Mouse (Mus musculus): ENCODE measurements at regions not wholly inside any gene's neighbourhood (a gene's known extent, or its start where the extent isn't known, plus 50 kb on each side); places are given as distances from the start of the nearest gene placed in this dataset.
"Not testable (repeated sequence)": the region's sequence is repeated elsewhere in the genome, so short reads cannot be mapped to it uniquely, and the experiment has no call there.

GRCm38 (mm10) chr1:13042326-13042725 lies 1628.4 kb downstream of the A830018L16Rik start:
- Histone ChIP-seq H3K4me3 (ENCODE audit: low read depth, low read length) (no peak overlapping the region), H3K27ac (ENCODE audit: low read depth, low read length) (no peak overlapping the region), H3K9ac (ENCODE audit: low read depth, low read length) (no peak overlapping the region), H3K4me2 (no peak overlapping the region), H3K4me1 (replicated peaks; ENCODE audit: control insufficient read depth, insufficient read depth, low read length) (no peaks in the 10 kb centered on the region), H3K36me3 (ENCODE audit: control insufficient read depth, insufficient read depth, low read length) (no peaks in the 10 kb centered on the region), H3K27me3 (replicated peaks; ENCODE audit: control insufficient read depth, insufficient read depth, low read length) (no peaks in the 10 kb centered on the region), H3K9me3 (ENCODE audit: control insufficient read depth, low read length) (no peaks in the 10 kb centered on the region)
- ATAC-seq (replicated peaks; ENCODE audit: low FRiP score) (no peak), DNase-seq (ENCODE audit: low spot score) (no peak)

- H3K9me3 ChIP-seq (ENCODE audit: control insufficient read depth, low read length), result no peaks in the 10 kb centered on the region
- H3K4me3 ChIP-seq (ENCODE audit: low read depth, low read length), result no peak overlapping the region
- H3K27ac ChIP-seq (ENCODE audit: low read depth, low read length), result no peak overlapping the region
- no peak for ATAC-seq (replicated peaks; ENCODE audit: low FRiP score)
- peaks cover 2% of the 10 kb centered on the region; the same call in 1 of the 2 replicates for H3K27me3 ChIP-seq (replicated peaks; ENCODE audit: control insufficient read depth, insufficient read depth, low read length)
- H3K4me2 ChIP-seq, result 0 out of 2 replicates have a peak overlapping the region, but pooled peaks have one; percentile 8
- H3K4me1 ChIP-seq (replicated peaks; ENCODE audit: control insufficient read depth, insufficient read depth, low read length), result no peaks in the 10 kb centered on the region
- WGBS, result 18% methylated on average over 17 of the region's 17 CpGs
- no peaks in the 10 kb centered on the region for H3K36me3 ChIP-seq (ENCODE audit: control insufficient read depth, insufficient read depth, low read length)
- no peak overlapping the region for H3K9ac ChIP-seq (ENCODE audit: low read depth, low read length)
- DNase-seq (ENCODE audit: low spot score), result no peak
Measured at GRCm38 (mm10) chr1:13050140-13050775, 1636.4 kb downstream of the A830018L16Rik start.

GRCm38 (mm10) chr1:13051433-13052066 lies 1637.6 kb downstream of the A830018L16Rik start:
- not testable (repeated sequence) for H3K4me2 ChIP-seq; H3K27me3 ChIP-seq (replicated peaks; ENCODE audit: control insufficient read depth, insufficient read depth, low read length); H3K36me3 ChIP-seq (ENCODE audit: control insufficient read depth, insufficient read depth, low read length); H3K27ac ChIP-seq (ENCODE audit: low read depth, low read length); H3K9me3 ChIP-seq (ENCODE audit: control insufficient read depth, low read length); DNase-seq (ENCODE audit: low spot score); H3K4me3 ChIP-seq (ENCODE audit: low read depth, low read length); ATAC-seq (replicated peaks; ENCODE audit: low FRiP score); H3K9ac ChIP-seq (ENCODE audit: low read depth, low read length); H3K4me1 ChIP-seq (replicated peaks; ENCODE audit: control insufficient read depth, insufficient read depth, low read length)
- 65% methylated on average over 11 of the region's 13 CpGs for WGBS

- Histone ChIP-seq H3K4me1 (replicated peaks; ENCODE audit: control insufficient read depth, insufficient read depth, low read length) (no peaks in the 10 kb centered on the region), H3K4me3 (ENCODE audit: low read depth, low read length) (no peak overlapping the region), H3K27me3 (replicated peaks; ENCODE audit: control insufficient read depth, insufficient read depth, low read length) (peaks cover 2% of the 10 kb centered on the region; the same call in 1 of the 2 replicates), H3K36me3 (ENCODE audit: control insufficient read depth, insufficient read depth, low read length) (no peaks in the 10 kb centered on the region), H3K4me2 (peak overlapping the region; percentile 31), H3K9ac (ENCODE audit: low read depth, low read length) (no peak overlapping the region), H3K9me3 (ENCODE audit: control insufficient read depth, low read length) (no peaks in the 10 kb centered on the region), H3K27ac (ENCODE audit: low read depth, low read length) (no peak overlapping the region)
- DNase-seq (ENCODE audit: low spot score) (peak; percentile 38), ATAC-seq (replicated peaks; ENCODE audit: low FRiP score) (0 out of 2 replicates have a peak, but pooled peaks have one; percentile 23)
- WGBS, result 11% methylated on average over 7 of the region's 7 CpGs
Measured at GRCm38 (mm10) chr1:13052067-13052460, 1638.2 kb downstream of the A830018L16Rik start.

GRCm38 (mm10) chr1:13057741-13058140 lies 1643.8 kb downstream of the A830018L16Rik start:
- DNase-seq (ENCODE audit: low spot score), result no peak
- Histone ChIP-seq H3K4me2 (no peak overlapping the region), H3K27ac (ENCODE audit: low read depth, low read length) (no peak overlapping the region), H3K9me3 (ENCODE audit: control insufficient read depth, low read length) (no peaks in the 10 kb centered on the region), H3K27me3 (replicated peaks; ENCODE audit: control insufficient read depth, insufficient read depth, low read length) (no peaks in the 10 kb centered on the region), H3K4me1 (replicated peaks; ENCODE audit: control insufficient read depth, insufficient read depth, low read length) (no peaks in the 10 kb centered on the region), H3K9ac (ENCODE audit: low read depth, low read length) (no peak overlapping the region), H3K4me3 (ENCODE audit: low read depth, low read length) (no peak overlapping the region), H3K36me3 (ENCODE audit: control insufficient read depth, insufficient read depth, low read length) (no peaks in the 10 kb centered on the region)
- ATAC-seq (replicated peaks; ENCODE audit: low FRiP score), result no peak
- WGBS, result 29% methylated on average over 14 of the region's 14 CpGs

GRCm38 (mm10) chr1:13059616-13060320 lies 1645.9 kb downstream of the A830018L16Rik start:
- Histone ChIP-seq H3K4me3 (ENCODE audit: low read depth, low read length) (no peak overlapping the region), H3K4me2 (no peak overlapping the region), H3K27me3 (replicated peaks; ENCODE audit: control insufficient read depth, insufficient read depth, low read length) (no peaks in the 10 kb centered on the region), H3K9me3 (ENCODE audit: control insufficient read depth, low read length) (no peaks in the 10 kb centered on the region), H3K4me1 (replicated peaks; ENCODE audit: control insufficient read depth, insufficient read depth, low read length) (no peaks in the 10 kb centered on the region), H3K27ac (ENCODE audit: low read depth, low read length) (no peak overlapping the region), H3K9ac (ENCODE audit: low read depth, low read length) (no peak overlapping the region), H3K36me3 (ENCODE audit: control insufficient read depth, insufficient read depth, low read length) (no peaks in the 10 kb centered on the region)
- 74% methylated on average over 6 of the region's 6 CpGs for WGBS
- ATAC-seq (replicated peaks; ENCODE audit: low FRiP score) (no peak), DNase-seq (ENCODE audit: low spot score) (no peak)

All from liver, embryonic 11.5 days (tissue).